Mouse (Mus musculus) kidney, postnatal 0 days (tissue): ENCODE data around the gene Pam16. TPM values are rescaled to one million over a fixed set of nuclear protein-coding genes. Genes with fewer than 3 reads are reported as not detected.
"Not testable (repeated sequence)": the region's sequence is repeated elsewhere in the genome, so short reads cannot be mapped to it uniquely, and the experiment has no call there.

Experiments used
- ATAC-seq: fragments of 200-750 bp; cut with Nextera tagmentation; replicated peaks from 2 replicates; pipeline ENCODE4 v1.8.0; 2017; ENCODE audit warnings: low read depth, moderate number of reproducible peaks, moderate TSS enrichment, moderate library complexity; ENCODE audit not compliant: low FRiP score
- DNase-seq: peaks from one replicate; pipeline ENCODE4 v3.0.0-alpha.2; 2016; ENCODE audit warnings: low spot score
- H3K27ac ChIP-seq: fragments of 300-500 bp; sonication (generic); 2 replicates; pipeline ENCODE4 v1.5.1; 2014; ENCODE audit warnings: mild to moderate bottlenecking
- H3K27me3 ChIP-seq: fragments of 300-500 bp; sonication (generic); 2 replicates; pipeline ENCODE4 v1.6.1; 2014; ENCODE audit warnings: low read length, mixed read lengths; ENCODE audit not compliant: insufficient read depth
- H3K36me3 ChIP-seq: fragments of 300-500 bp; sonication (generic); 2 replicates; pipeline ENCODE4 v1.6.1; 2014; ENCODE audit warnings: low read length, mixed read lengths; ENCODE audit not compliant: insufficient read depth
- H3K4me1 ChIP-seq: fragments of 300-500 bp; sonication (generic); replicated peaks from 2 replicates; pipeline ENCODE4 v1.6.1; 2014; ENCODE audit warnings: antibody characterized with exemption, low read length, mixed read lengths; ENCODE audit not compliant: insufficient read depth
- H3K4me2 ChIP-seq: fragments of 300-500 bp; sonication (generic); 2 replicates; pipeline ENCODE4 v1.6.1; 2014; ENCODE audit warnings: mild to moderate bottlenecking, low read length, moderate library complexity, mixed read lengths
- H3K4me3 ChIP-seq: fragments of 300-500 bp; sonication (generic); replicated peaks from 2 replicates; pipeline ENCODE4 v1.5.1; 2014; ENCODE audit warnings: low read depth, low read length
- H3K9ac ChIP-seq: fragments of 300-500 bp; sonication (generic); 2 replicates; pipeline ENCODE4 v1.6.1; 2014; ENCODE audit warnings: low read depth, low read length
- H3K9me3 ChIP-seq: fragments of 300-500 bp; sonication (generic); replicated peaks from 2 replicates; pipeline ENCODE4 v1.6.1; 2016; ENCODE audit warnings: low read length, inconsistent platforms, mixed read lengths
- CTCF ChIP-seq: IDR thresholded peaks from 2 replicates; pipeline ENCODE4 v1.5.1; 2016; ENCODE audit warnings: antibody characterized with exemption, low read depth, mild to moderate bottlenecking, moderate library complexity
- WGBS: fragments of 180-500 bp; shearing (Covaris S2); extraction: QIAGEN DNeasy Blood & Tissue Kit; methylation state at CpG from one replicate; pipeline ENCODE4 v1.1.7; 2014; 5-methylcytosine and 5-hydroxymethylcytosine counted together
- polyA plus RNA-seq: library from polyadenylated mRNA; unstranded; fragments of >200 nt; fragmentation: Nextera tagmentation; extraction: Ambion mirVana; gene quantifications from 2 replicates; pipeline ENCODE4 v1.2.1, GENCODE M21; 2015

Gene Pam16
- polyA plus RNA-seq, 1 experiment from 2014 or later = 106 TPM

DNA sequence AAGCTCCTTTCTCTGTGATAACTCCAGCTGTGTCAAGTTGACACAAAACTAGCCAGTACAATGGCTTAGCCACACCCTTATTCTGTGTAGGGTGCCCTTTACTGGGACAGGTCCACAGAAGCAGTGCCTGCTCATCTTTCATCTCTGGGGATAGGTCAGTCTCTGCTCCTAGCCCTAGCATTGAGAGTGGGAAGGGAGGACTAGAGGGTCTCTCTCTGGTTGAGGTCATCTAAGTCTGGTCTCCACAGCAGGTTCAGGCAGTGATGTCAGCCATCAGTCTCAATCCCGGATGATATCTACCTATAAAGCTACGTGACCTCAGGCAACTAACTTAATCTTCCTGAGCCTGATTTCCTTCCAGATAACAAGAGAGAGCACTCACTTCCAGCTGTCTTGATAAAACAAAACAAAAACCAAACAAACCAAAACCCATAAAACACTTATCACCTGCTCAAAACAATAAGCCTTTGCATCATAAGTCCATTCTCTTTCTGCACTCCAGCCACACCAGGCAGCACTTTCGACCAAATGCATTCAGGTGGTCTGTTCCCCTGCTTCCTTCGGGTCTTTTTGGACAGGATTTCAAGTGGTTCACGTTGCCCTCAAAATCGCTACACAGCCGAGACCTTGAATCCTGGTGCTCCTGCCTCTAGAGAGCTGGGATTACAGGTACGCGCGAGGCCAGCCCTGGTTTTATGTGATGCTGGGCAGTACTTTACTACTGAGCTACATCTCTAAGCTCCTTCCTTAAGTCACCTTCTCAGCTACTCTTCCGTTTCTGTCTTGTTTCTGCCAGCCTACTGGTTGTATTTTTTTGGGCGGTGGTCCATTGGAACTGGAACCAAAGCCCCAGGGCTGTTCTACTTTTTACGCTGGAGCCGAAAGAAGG, 38.9 kb downstream of the Pam16 start:
- Histone ChIP-seq H3K4me3 (peak overlapping the region; percentile 26), H3K36me3 (no peaks in the 10 kb centered on the region), H3K27ac (peak overlapping the region; percentile 92), H3K9me3 (no peaks in the 10 kb centered on the region), H3K4me2 (peak overlapping the region; percentile 53), H3K27me3 (no peaks in the 10 kb centered on the region), H3K9ac (peak overlapping the region; percentile 47), H3K4me1 (peaks cover 10% of the 10 kb centered on the region)
- WGBS = 7% methylated on average over 14 of the region's 14 CpGs
- DNase-seq (no peak), ATAC-seq (peak; percentile 14; the same call in 1 of the 2 replicates)
- no peak for TF ChIP-seq CTCF

DNA sequence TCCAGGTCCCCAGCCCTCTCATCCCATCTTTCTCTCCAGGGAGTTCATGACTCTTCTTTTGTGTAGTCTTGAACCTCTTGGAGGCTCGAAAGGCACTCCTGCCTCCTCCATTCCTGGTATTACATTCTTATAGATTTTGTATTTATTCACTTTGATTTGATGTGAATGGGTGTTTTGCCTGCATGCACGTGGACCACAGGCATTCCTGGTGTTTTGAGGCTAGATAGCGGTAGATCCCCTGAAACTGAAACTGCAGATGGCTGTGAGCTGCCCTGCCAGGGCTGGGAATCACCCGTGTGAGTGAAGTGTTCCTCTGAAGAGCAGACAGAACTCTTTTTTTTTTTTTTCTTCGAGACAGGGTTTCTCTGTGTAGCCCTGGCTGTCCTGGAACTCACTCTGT, 40.4 kb downstream of the Pam16 start:
- Histone ChIP-seq H3K4me3 (no peak overlapping the region), H3K36me3 (no peaks in the 10 kb centered on the region), H3K4me2 (no peak overlapping the region), H3K27me3 (no peaks in the 10 kb centered on the region), H3K4me1 (peaks cover 10% of the 10 kb centered on the region), H3K27ac (no peak overlapping the region), H3K9ac (no peak overlapping the region), H3K9me3 (no peaks in the 10 kb centered on the region)
- no peak for ATAC-seq
- 82% methylated on average over 5 of the region's 5 CpGs for WGBS
- no peak for TF ChIP-seq CTCF
- DNase-seq = no peak

GRCm38 (mm10) chr16:4583807-4584206, 41.0 kb downstream of the Pam16 start:
- Histone ChIP-seq H3K4me2 (no peak overlapping the region), H3K9ac (no peak overlapping the region), H3K36me3 (no peaks in the 10 kb centered on the region), H3K9me3 (no peaks in the 10 kb centered on the region), H3K27ac (no peak overlapping the region), H3K4me1 (peaks cover 10% of the 10 kb centered on the region), H3K4me3 (no peak overlapping the region), H3K27me3 (no peaks in the 10 kb centered on the region)
- TF ChIP-seq CTCF = no peak
- 85% methylated on average over 3 of the region's 3 CpGs for WGBS
- no peak for ATAC-seq
- DNase-seq = no peak

DNA sequence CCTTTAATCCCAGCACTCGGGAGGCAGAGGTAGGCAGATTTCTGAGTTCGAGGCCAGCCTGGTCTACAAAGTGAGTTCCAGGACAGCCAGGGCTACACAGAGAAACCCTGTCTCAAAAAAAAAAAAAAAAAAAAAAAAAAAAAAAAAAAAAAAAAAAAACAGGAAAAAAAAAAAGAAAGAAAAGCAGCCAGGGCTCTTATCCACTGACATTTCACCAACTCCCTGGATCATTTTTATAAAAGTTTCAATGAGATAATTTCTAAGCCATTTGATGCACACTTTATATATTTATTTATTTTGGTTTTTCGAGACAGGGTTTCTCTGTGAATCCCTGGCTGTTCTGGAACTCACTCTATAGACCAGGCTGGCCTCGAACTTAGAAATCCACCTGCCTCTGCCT, 43.6 kb downstream of the Pam16 start:
- not testable (repeated sequence) for H3K4me2 ChIP-seq, H3K4me3 ChIP-seq, ATAC-seq, H3K9me3 ChIP-seq, H3K36me3 ChIP-seq, H3K9ac ChIP-seq, H3K4me1 ChIP-seq, H3K27ac ChIP-seq, DNase-seq, H3K27me3 ChIP-seq
- WGBS = 89% methylated on average over 3 of the region's 4 CpGs

DNA sequence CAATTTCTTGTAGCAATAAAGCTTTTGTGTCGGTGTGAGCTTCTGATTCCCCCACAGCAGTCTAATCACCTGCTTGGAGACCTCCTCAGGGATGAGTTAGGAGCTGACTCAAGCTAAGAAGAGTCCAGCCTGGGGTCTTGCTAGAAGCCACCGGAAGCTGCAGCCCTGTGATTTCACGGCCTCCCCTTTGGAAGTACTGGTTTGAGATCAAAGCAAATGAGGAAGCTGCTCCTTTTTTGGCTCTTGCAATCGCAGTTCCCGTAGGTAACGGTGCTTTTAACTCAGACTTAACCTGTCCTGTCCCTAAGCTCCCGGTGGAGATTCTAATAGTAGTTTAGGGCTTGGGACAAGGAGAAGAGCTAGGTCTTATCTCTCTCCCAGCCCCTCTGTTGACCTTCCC, 46.2 kb downstream of the Pam16 start:
- ATAC-seq (no peak), DNase-seq (no peak)
- Histone ChIP-seq H3K9ac (no peak overlapping the region), H3K4me1 (no peaks in the 10 kb centered on the region), H3K4me3 (no peak overlapping the region), H3K4me2 (no peak overlapping the region), H3K36me3 (no peaks in the 10 kb centered on the region), H3K9me3 (no peaks in the 10 kb centered on the region), H3K27ac (no peak overlapping the region), H3K27me3 (no peaks in the 10 kb centered on the region)
- WGBS = 45% methylated on average over 7 of the region's 7 CpGs
- no peak for TF ChIP-seq CTCF

GRCm38 (mm10) chr16:4576873-4577272, 47.9 kb downstream of the Pam16 start:
- no peaks in the 10 kb centered on the region for H3K9me3 ChIP-seq
- ATAC-seq (no peak), DNase-seq (no peak)
- 28% methylated on average over 2 of the region's 2 CpGs for WGBS
- no peaks in the 10 kb centered on the region for H3K27me3 ChIP-seq
- no peak overlapping the region for H3K4me3 ChIP-seq
- H3K4me1 ChIP-seq = no peaks in the 10 kb centered on the region
- H3K36me3 ChIP-seq = no peaks in the 10 kb centered on the region
- H3K9ac ChIP-seq = no peak overlapping the region
- TF ChIP-seq CTCF = peak; percentile 3; the same call in 1 of the 2 replicates
- H3K27ac ChIP-seq = no peak overlapping the region
- H3K4me2 ChIP-seq = no peak overlapping the region
